Mouse (Mus musculus) megakaryocyte, adult 5-6 weeks (primary cell): ENCODE measurements around the gene Lypd4. TPM values are rescaled to one million over a fixed set of nuclear protein-coding genes. Genes with fewer than 3 reads are reported as not detected.
"Not testable (repeated sequence)": the region's sequence is repeated elsewhere in the genome, so short reads cannot be mapped to it uniquely, and the experiment has no call there.

Experiments
- ATAC-seq: 2 replicates; pipeline ENCODE4 v1.8.0; 2016; ENCODE audit warnings: mild to moderate bottlenecking, inconsistent platforms; ENCODE audit not compliant: poor library complexity, severe bottlenecking
- total RNA-seq, 2 experiments: library from RNA; stranded (forward) in 1 of 2; stranded (reverse) in 1 of 2; fragments of 153-499, 151-499 nt in 1 of 2; fragments of 221-1000, 200-1000 nt in 1 of 2; gene quantifications; 2 replicates each; pipeline versions ENCODE4 v1.2.3 to v1.2.4; 2015 to 2017

Gene Lypd4
- total RNA-seq, 2 experiments from 2014 or later = not detected

GRCm38 (mm10) chr7:24850899-24851303 lies 18.8 kb downstream of the Lypd4 start:
- ATAC-seq = peak; percentile 91

- ATAC-seq = no peak
Measured at GRCm38 (mm10) chr7:24850162-24850561, 19.6 kb downstream of the Lypd4 start.

DNA sequence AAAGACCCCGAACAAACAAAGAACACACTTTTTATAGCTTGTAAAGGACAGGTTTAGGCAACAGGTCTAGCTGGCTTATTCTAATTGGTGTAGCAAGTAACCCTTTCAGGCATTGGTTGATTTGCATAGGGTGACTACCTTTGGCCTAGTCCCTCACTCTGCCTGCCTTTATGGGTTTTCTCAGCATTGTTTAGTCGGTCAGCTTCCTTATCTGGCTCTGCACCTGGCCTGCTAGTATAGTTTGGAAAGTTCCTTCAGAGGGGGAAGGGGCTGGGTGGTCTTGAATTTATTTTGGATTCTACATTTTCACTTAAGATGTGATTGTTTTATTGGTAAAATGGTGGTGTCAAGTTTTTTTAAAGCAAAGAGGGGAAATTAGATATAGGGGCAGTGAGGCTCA lies 23.2 kb downstream of the Lypd4 start:
- not testable (repeated sequence) for ATAC-seq

GRCm38 (mm10) chr7:24845713-24846112 lies 24.0 kb downstream of the Lypd4 start:
- ATAC-seq = peak; percentile 100

DNA sequence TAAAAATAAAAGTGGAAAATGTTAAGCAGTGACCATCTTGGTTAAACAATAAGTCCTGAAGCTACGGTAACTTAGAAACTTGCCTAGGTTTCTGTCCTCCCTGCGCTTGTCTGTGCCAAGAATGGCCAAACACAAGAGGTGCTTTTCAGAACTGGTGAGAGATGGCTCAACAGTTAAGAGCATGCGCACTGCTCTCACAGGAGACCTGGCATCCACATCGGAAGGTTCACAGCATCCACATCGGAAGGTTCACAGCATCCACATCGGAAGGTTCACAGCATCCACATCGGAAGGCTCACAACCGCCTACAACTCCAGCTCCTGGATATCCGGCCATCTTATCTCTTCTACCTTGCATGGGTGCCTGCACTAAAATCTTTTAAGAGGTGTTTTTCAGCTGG lies 24.6 kb downstream of the Lypd4 start:
- ATAC-seq = no peak

DNA sequence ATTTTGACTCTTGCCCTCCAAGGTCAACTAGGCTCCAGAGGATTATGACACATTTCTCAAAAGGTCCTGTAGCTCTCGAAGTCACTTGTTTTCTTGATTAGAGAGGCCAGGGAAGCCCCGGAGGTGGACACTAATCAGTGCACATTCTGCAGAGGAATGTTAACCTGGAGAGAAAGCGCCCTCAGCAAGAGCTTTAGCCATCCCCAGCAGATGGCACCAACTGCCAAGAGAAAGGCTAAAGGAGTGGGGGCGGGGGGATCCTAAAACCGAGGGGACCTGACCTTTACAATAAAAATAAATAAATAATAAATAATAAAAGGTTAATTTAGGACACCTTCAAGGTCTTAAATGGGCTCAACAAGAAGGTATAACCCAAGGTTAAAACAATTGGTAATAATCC lies 25.6 kb downstream of the Lypd4 start:
- no peak for ATAC-seq

- ATAC-seq = no peak
Measured at GRCm38 (mm10) chr7:24841009-24841408, 28.7 kb downstream of the Lypd4 start.

DNA sequence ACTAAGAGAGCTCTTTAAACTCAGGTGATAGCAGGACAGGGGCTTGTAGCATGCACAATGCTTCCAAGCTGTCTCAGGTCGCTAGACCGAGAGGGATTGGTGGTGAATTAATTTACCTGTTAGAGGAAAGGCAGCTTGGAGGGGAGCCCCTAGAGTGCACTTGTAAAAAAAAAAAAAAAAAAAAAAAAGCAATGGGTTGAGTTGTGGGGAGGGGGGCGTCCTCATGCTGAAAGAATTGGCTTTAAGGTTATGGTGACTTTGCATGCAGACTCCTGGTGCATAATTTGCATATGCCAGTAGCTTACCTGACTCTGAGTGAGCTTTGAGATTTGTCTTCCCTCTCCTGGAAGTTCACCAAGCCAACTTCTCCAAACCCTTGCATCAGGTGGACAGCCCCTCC lies 29.4 kb downstream of the Lypd4 start:
- ATAC-seq = no peak

GRCm38 (mm10) chr7:24839410-24839808 lies 30.3 kb downstream of the Lypd4 start:
- peak; percentile 67 for ATAC-seq

- ATAC-seq = peak; percentile 94
Measured at GRCm38 (mm10) chr7:24838732-24839409, 30.9 kb downstream of the Lypd4 start.

GRCm38 (mm10) chr7:24827181-24827580 lies 42.6 kb downstream of the Lypd4 start:
- no peak for ATAC-seq

DNA sequence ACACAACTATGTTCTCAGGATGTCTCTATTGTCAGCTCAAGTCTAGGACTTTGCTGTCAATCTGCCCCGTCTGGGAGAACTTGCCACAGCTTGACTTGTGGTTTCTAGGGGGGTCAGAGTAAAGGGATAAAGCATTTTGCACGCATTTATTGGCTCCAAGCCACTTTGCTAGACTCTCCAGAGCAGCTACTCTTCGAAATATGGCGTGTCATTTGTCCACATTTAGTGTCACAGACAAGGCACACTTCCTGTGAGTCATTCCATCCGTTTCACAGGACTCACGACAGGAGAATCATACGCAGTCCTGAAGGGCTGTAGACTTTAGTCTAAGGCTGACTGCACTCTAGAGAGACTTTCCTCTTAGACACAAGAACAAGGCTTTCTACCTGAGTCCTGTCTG lies 45.3 kb downstream of the Lypd4 start:
- ATAC-seq = no peak

DNA sequence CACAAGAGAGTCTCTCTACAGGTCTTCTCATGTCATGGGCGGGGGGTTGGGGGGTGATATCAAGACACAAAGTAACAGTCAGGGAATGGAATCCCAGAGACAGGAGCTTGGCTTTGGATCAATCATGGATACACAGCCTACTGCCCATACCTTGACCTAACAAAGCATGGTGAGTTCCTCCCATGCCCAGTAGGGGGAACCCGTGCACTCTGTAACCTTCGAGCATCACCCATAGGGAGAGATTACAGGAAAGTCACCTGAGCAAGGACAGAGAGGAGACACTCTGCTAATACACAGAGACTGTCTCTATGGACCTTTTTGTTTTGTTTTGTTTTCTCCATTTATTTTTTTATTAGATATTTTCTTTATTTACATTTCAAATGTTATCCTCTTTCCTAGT lies 52.2 kb downstream of the Lypd4 start:
- ATAC-seq = peak; percentile 98

Other genes with a start within 250 kb of the Lypd4 start
- gene Lypd3, start 233.4 kb downstream of the Lypd4 start, total RNA-seq (2015) = not detected in 2 replicates
- gene Lypd3, start 233.4 kb downstream of the Lypd4 start, total RNA-seq (2017) = not detected in 2 replicates
- not detected in 2 replicates for gene Tex101, start 193.3 kb downstream of the Lypd4 start, total RNA-seq (2015)
- not detected in 2 replicates for gene Tex101, start 193.3 kb downstream of the Lypd4 start, total RNA-seq (2017)
- not detected in 2 replicates for gene BC049730, start 160.7 kb downstream of the Lypd4 start, total RNA-seq (2015)
- gene BC049730, start 160.7 kb downstream of the Lypd4 start, total RNA-seq (2017) = not detected in 2 replicates
- not detected in 2 replicates for gene Gm4763, start 143.0 kb downstream of the Lypd4 start, total RNA-seq (2015)
- 0.24 TPM in 1 of 2 replicates, not detected in the other for gene Gm4763, start 143.0 kb downstream of the Lypd4 start, total RNA-seq (2017)
- gene Cd177, start 109.6 kb downstream of the Lypd4 start, total RNA-seq (2015) = 170 and 199 TPM in 2 replicates
- gene Cd177, start 109.6 kb downstream of the Lypd4 start, total RNA-seq (2017) = 392 and 399 TPM in 2 replicates
- 44.7 and 45.0 TPM in 2 replicates for gene Ceacam10, start 92.7 kb downstream of the Lypd4 start, total RNA-seq (2015)
- 43.5 and 48.5 TPM in 2 replicates for gene Ceacam10, start 92.7 kb downstream of the Lypd4 start, total RNA-seq (2017)
- 9.6 and 10.0 TPM in 2 replicates for gene Gm9844, start 7.7 kb downstream of the Lypd4 start, total RNA-seq (2015)
- gene Gm9844, start 7.7 kb downstream of the Lypd4 start, total RNA-seq (2017) = 40.8 and 73.5 TPM in 2 replicates
- not detected in 2 replicates for gene Dmrtc2, start 116 bp upstream of the Lypd4 start, total RNA-seq (2015)
- not detected in 2 replicates for gene Dmrtc2, start 116 bp upstream of the Lypd4 start, total RNA-seq (2017)
- 1,493 and 1,909 TPM in 2 replicates for gene Rps19, start 14.4 kb upstream of the Lypd4 start, total RNA-seq (2015)
- gene Rps19, start 14.4 kb upstream of the Lypd4 start, total RNA-seq (2017) = 575 and 756 TPM in 2 replicates
- gene Cd79a, start 27.4 kb upstream of the Lypd4 start, total RNA-seq (2015) = 0.64 and 1.0 TPM in 2 replicates
- gene Cd79a, start 27.4 kb upstream of the Lypd4 start, total RNA-seq (2017) = 0.18 and 0.24 TPM in 2 replicates
- gene Arhgef1, start 33.0 kb upstream of the Lypd4 start, total RNA-seq (2015) = 142 and 156 TPM in 2 replicates
- gene Arhgef1, start 33.0 kb upstream of the Lypd4 start, total RNA-seq (2017) = 116 and 142 TPM in 2 replicates
- gene Gm4881, start 74.6 kb upstream of the Lypd4 start, total RNA-seq (2015) = not detected in 2 replicates
- not detected in 2 replicates for gene Gm4881, start 74.6 kb upstream of the Lypd4 start, total RNA-seq (2017)
- gene Rabac1, start 102.8 kb upstream of the Lypd4 start, total RNA-seq (2015) = 85.5 and 102 TPM in 2 replicates
- gene Rabac1, start 102.8 kb upstream of the Lypd4 start, total RNA-seq (2017) = 73.1 and 79.3 TPM in 2 replicates
- 126 and 128 TPM in 2 replicates for gene Atp1a3, start 136.0 kb upstream of the Lypd4 start, total RNA-seq (2015)
- 61.6 and 106 TPM in 2 replicates for gene Atp1a3, start 136.0 kb upstream of the Lypd4 start, total RNA-seq (2017)
- gene Grik5, start 202.4 kb upstream of the Lypd4 start, total RNA-seq (2015) = 1.1 and 1.6 TPM in 2 replicates
- 2.0 and 2.6 TPM in 2 replicates for gene Grik5, start 202.4 kb upstream of the Lypd4 start, total RNA-seq (2017)
- gene Zfp574, start 202.6 kb upstream of the Lypd4 start, total RNA-seq (2015) = 6.7 and 6.8 TPM in 2 replicates
- 6.8 and 7.2 TPM in 2 replicates for gene Zfp574, start 202.6 kb upstream of the Lypd4 start, total RNA-seq (2017)